Mouse (Mus musculus): ENCODE results near the gene Dcps. TPM values are rescaled to one million over a fixed set of nuclear protein-coding genes. Genes with fewer than 3 reads are reported as not detected.
"Not testable (repeated sequence)": the region's sequence is repeated elsewhere in the genome, so short reads cannot be mapped to it uniquely, and the experiment has no call there.

Gene Dcps
- total RNA-seq, 4 experiments from 2014 or later = 7.0 to 9.5 (median 8.7) TPM

DNA sequence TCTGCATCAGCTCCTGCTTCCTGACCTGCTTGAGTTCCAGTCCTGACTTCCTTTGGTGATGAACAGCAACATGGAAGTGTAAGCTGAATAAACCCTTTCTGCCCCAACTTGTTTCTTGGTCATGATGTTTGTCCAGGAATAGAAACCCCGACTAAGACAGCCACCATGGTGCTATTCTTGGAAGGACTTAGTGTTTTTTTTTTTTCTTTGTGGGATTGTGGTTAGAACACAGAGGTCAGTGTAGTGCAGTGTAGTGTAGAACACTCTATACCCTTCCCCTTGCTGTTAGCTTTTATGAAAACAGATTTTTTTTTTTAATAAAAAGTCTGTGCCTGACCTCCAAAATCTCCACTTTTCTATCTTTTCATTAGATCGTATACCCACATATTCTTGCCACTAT, 7.0 kb upstream of the Dcps start:
- no peak for DNase-seq (ENCODE audit: low spot score in 2 of 2)

DNA sequence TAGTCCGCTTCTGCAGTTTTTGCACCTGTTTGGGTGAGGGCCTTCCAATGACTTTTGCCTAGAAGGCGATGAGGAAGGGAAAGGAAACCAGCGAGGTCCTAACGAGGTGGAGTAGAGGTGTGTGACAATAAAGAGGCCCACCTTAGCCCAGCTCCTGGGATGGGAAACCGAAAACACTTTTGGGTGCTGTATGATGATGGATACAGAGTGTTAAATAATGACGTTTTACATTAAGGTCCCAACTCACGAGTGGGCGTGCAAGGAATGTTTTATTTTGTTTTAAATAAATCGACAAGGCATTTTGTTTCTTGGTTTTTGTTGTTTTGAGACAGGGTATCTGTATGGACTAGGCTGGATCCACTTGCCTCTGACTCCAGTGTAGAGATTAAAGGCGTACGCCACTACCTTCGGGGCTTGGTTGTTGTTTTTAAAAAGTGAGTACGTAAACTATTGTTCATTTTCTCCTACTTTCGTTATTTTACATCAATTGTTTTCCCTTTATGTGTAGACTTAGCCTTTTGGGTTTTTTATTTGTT, 331 bp upstream of the Dcps start:
- no peak for DNase-seq (ENCODE audit: low spot score in 2 of 2)

DNA sequence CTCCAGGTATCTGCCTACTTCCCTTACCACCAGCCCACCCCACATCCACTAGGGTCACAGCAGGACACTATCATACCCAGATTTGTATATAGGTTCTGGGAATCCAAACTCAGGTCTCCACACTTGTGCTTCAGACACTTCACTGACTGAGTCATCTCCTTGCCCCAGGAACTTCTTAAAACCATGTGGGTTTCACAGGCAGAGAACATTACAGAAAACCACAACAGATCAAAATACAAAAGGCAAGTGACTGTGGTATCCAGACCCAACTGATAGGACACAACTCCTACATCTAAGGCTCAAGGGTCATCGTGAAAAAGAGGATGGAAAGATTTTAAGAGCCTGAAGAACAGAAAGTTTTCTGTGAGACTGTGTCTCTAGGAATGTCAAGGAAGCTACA, 2.5 kb downstream of the Dcps start:
- no peak for DNase-seq (ENCODE audit: low spot score in 2 of 2)

- DNase-seq (ENCODE audit: low spot score in 2 of 2) = no peak
Observed at GRCm38 (mm10) chr9:35170071-35170470, 5.8 kb downstream of the Dcps start.

DNA sequence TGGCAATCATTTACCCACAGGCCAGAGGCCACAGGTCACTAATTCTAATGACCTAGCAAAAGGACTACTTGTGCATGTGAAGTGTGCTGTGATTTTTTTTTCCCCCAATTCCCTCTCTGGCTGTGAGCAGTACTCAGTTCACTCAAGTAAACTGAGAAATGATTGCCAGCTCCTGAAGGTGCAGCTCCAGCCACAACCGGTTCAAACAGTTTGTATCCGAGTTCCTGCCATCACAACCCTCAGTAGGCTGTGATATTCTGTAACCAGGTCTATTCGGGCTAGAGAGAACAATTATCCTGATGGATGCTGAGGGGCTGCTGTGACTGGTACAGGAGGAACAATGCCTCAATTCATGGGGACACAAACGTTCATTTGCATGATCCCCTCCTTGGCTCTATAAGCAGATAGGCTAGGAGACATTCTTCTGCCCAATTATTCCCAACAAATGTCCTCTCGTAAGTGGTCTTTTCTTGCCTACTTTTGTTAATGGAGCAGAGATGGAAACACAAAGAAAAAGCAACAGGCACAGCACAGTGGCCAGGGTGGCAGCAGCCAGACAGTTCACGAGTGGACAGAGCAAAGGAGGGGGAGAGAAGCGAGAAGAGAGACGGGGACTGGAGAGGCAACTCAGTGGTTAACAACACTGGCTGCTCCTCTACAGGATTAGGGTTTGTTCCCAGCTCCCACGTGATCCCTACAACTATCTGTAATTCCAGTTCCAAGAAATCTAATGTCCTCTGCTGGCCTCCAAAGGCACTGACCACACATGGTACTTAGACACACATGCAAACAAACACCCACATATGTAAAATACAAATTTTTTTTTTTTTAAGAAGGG, 8.8 kb downstream of the Dcps start:
- no peak for DNase-seq (ENCODE audit: low spot score in 2 of 2)

DNA sequence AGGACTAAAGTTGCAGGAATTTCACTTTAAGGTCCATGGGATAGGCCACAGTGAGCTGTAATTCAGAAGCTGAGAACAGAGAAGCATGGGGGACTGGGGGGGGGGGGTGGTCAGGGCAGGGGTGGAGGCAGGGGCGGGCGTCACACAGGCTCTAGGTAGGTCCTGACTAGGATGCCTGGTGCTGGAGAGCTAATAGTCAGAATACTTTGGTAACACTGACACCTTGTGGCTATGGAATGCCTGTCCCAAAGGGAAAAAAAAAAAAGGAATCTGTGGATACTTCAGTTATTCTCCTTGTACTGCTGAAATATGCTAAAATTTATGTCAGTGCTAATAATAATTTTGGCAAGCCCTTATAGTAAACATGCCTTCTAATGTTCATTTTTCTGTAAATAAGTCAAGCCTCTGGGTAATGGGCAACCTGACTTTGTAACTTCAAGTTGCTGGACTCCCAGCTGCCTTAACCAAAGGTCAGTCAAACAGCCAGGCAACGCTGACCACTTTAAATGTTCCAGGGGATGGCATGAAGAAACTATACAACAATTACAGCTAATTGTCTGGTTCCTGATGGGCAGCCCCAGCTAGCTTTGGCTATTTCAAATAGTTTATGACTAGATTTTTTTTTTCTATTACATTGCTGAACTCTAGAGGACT, 9.6 kb downstream of the Dcps start:
- DNase-seq (ENCODE audit: low spot score in 2 of 2) = no peak

DNA sequence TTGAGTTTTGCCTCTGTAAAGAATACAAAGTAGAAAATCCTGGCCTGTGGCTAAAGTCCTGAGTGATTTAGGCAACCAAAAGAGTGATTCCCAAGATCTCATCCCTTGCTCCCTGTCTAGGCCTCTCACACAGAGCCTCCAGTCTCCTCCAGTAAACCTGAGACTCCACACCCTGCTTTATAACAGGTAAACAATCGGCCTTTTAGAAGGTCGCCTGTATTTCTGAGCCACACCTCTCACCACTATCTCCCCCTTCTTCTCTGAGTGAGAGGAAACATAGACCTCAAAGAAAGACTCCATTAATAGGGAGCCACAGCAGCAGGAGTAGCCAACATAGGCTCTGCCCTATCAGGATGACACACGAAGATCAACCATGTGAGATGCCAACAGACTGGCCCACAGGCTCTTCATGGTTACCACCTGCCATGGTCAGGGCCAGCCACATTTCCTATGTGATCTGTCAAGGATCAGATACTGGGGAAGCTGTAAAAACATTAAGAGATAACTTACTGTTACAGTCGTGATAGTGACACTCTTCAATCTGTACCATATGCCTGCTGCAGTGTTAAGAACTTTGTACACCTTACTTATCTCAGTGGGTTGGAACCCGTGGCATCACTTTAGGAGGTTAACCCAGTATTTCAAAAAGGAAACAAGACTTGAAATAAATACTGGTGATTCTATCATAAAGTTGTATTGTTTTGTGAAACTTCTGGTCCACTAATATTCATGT, 11.6 kb downstream of the Dcps start:
- no peak for DNase-seq (ENCODE audit: low spot score in 2 of 2)

- DNase-seq (ENCODE audit: low spot score in 2 of 2) = peak; percentile 81 to 82
Observed at GRCm38 (mm10) chr9:35163011-35163690, 12.7 kb downstream of the Dcps start.

GRCm38 (mm10) chr9:35161721-35162120, 14.1 kb downstream of the Dcps start:
- DNase-seq (ENCODE audit: low spot score in 2 of 2) = no peak

DNA sequence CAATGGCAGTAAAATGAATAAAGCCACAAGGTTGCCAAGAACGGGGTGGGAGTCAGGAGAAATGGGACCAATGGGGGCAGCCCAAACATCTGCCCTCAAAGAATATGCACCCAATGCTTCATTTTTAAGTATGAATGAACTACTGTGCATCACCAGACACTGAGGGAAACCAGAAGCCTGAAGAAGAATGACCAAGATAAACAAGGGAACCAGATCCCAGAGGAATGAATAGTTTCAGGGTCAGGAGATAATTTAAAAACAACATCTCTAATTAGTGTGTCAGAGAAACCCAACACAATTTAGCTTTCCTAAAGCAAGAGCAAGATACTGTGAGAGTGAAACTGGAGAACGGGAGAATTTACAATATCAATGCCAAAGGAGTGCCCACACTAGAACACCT, 15.2 kb downstream of the Dcps start:
- no peak for DNase-seq (ENCODE audit: low spot score in 2 of 2)

DNA sequence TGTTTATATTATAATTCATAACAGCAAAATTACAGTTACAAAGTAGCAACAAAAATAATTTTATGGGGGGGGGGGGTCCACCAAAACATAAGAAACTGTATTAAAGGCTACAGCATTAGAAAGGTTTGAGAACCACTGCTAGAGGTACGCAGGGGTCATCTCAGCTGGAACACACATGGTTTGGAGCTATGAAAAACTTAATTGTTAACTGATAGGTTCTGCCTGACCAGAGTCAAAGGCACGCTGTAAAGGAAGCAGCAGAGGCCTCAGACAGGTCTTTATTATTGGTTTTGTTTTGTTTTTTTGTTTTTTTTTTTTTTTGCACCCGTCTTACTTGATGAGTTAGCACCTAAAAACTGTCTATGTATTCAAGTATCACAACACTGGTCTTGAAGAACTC, 17.4 kb downstream of the Dcps start:
- no peak for DNase-seq (ENCODE audit: low spot score in 2 of 2)

- no peak for DNase-seq (ENCODE audit: low spot score in 2 of 2)
Observed at GRCm38 (mm10) chr9:35156862-35157261, 19.0 kb downstream of the Dcps start.

DNA sequence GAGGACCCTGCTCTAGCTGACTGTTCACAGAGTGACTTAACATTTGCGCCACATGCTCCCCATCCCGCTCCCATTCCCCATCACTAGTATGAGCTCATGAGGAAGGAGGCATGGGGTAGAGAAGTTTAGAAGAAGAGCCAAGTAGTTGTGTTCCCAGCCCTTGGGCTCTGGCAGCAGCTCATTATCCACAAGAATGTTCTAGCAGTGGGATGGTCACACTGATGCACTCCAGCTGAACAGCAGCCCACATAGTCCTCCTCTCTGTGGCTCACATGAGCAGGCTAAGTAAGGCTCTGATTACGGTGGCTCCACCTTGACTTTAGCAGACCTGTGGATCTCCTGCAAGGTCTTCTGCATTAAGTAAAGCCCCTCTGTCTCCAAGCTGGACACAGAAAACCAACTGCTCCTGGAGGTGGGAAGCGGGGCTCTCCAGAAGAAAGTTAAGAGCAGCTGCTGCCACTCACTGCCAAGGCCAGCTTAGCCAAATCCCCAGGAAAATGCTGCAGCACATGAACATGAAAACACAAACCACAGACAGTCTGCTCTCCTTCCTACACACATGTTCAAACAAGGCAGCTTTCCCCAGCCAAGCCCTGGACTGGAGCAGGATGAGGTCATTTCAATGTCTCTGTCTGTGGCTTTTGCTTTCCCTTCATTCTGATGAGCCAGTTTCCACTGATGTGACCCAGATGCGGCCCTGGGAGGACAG, 19.7 kb downstream of the Dcps start:
- DNase-seq (ENCODE audit: low spot score in 2 of 2) = peak; percentile 30 to 43

DNA sequence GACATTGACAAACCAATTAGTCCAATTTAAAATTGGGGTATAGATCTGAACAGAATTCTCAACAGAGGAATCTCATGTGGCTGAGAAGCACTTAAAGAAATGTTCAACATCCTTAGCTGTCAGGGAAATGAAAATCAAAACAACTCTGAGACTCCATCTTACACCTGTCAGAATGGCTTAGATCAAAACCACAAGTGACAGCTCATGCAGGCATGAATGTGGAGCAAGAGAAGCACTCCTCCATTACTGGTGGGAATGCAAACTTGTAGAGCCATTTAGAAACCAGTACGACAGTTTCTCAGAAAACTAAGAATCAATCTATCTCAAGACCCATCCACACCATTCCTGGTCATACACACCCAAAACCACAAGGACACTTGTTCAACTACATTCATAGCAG, 22.9 kb downstream of the Dcps start:
- DNase-seq (ENCODE audit: low spot score in 2 of 2) = no peak

DNA sequence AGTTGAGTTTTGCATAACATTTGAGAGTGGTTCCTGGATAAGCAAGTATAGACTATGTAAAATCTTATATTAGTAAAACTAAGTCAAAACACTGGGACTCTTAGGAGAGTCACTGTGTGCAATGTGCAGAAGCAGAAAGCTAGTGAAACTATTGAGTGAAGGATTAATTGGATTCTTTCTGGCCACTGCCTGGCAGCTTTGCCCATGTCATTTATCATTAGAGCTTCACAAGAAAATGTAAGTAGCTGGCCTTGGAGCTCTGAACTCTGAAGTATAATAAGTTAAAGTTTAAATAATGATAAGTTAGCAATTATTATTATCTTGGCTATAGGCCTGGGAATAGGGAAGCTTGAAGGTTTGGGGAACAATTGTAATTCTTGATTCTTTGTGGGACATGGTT, 27.0 kb downstream of the Dcps start:
- DNase-seq (ENCODE audit: low spot score in 2 of 2) = not testable (repeated sequence)

GRCm38 (mm10) chr9:35147261-35147660, 28.6 kb downstream of the Dcps start:
- DNase-seq (ENCODE audit: low spot score in 2 of 2) = not testable (repeated sequence)

DNA sequence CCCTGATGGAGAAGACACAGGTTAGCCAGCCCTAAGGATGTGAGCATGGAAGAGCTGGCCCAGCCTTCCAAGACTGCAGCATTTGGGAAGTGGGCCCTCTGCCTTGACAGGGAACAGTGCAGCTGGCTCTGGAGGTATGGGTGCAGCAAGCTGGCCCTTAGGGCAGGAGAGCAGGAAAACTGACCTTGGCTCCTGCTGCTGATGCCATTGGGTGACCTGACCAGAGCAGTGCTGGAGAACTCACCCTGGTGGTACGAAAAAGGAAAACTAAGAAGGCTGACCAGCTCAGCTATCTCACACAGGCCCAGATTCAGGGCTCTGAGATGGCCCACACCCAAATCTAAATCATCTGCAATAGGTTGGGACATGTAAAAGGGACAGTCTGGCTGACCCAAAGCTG, 30.0 kb downstream of the Dcps start:
- DNase-seq (ENCODE audit: low spot score in 2 of 2) = no peak

DNA sequence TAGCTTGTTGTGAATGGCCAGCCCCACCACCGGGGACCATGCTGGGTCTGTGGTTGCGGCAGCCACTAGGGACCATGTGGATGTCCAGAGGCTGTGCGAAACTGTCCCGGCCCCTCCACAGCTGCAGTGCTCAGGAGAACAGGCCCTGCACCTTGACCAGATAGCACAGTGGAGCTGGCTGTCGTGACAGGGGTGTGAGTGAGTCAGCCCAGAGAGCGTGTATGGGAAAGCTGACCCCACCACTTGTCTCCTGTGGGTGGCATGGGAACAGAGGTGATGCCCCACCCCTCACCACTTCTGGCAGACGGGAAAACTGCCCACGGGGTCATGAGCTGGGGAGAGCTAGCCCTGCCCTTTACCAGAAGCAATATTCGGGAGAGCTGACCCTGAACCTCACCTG, 30.7 kb downstream of the Dcps start:
- DNase-seq (ENCODE audit: low spot score in 2 of 2) = no peak

DNA sequence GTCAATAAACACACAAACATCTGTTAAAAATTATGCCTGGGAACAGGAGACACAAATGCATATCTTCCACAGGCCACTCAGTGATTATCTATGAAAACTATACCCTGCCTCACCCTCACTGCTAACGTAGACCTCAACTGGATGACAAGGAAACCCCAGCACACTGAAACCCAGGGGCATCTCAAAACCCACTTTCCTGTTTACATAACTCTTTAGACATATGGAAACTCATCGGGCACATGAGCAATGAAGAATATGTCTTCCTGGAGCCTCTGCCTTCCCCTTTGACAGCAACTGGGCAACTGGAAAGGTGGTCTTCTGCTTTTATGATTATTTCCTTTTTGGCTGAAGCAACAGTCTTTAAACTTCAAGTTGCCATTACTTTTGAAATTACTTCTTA, 33.6 kb downstream of the Dcps start:
- DNase-seq (ENCODE audit: low spot score in 2 of 2) = no peak

- DNase-seq (ENCODE audit: low spot score in 2 of 2) = no peak
Observed at GRCm38 (mm10) chr9:35139231-35139744, 36.6 kb downstream of the Dcps start.

GRCm38 (mm10) chr9:35138029-35138428, 37.8 kb downstream of the Dcps start:
- DNase-seq (ENCODE audit: low spot score in 2 of 2) = no peak
